Mouse (Mus musculus) limb, embryonic 14.5 days (tissue): ENCODE measurements at regions not wholly inside any gene's neighbourhood (a gene's known extent, or its start where the extent isn't known, plus 50 kb on each side); places are given as distances from the start of the nearest gene placed in this dataset.

ENCODE experiments used
- ATAC-seq: fragments of 200-750 bp; cut with Nextera tagmentation; 2 replicates; pipeline ENCODE4 v1.8.0; 2017; ENCODE audit warnings: low read depth, moderate number of reproducible peaks, moderate TSS enrichment; ENCODE audit not compliant: low FRiP score
- DNase-seq: peaks from one replicate; pipeline ENCODE4 v3.0.0-alpha.2; 2015; ENCODE audit warnings: low spot score
- H3K27ac ChIP-seq: fragments of 300-500 bp; sonication (generic); replicated peaks from 2 replicates; pipeline ENCODE4 v1.5.1; 2014; ENCODE audit warnings: low read depth, mild to moderate bottlenecking, low read length, moderate library complexity, mixed read lengths
- H3K27me3 ChIP-seq: fragments of 300-500 bp; sonication (generic); 2 replicates; pipeline ENCODE4 v1.6.1; 2014; ENCODE audit warnings: low read length, mixed read lengths; ENCODE audit not compliant: control insufficient read depth, insufficient read depth
- H3K36me3 ChIP-seq: fragments of 300-500 bp; sonication (generic); 2 replicates; pipeline ENCODE4 v1.6.1; 2014; ENCODE audit warnings: mild to moderate bottlenecking, low read length, moderate library complexity, mixed read lengths; ENCODE audit not compliant: control insufficient read depth, insufficient read depth
- H3K4me1 ChIP-seq: fragments of 300-500 bp; sonication (generic); 2 replicates; pipeline ENCODE4 v1.6.1; 2014; ENCODE audit warnings: antibody characterized with exemption, low read length, mixed read lengths; ENCODE audit not compliant: control insufficient read depth, insufficient read depth
- H3K4me2 ChIP-seq: fragments of 300-500 bp; sonication (generic); replicated peaks from 2 replicates; pipeline ENCODE4 v1.6.1; 2014; ENCODE audit warnings: low read depth, mild to moderate bottlenecking, low read length, moderate library complexity; ENCODE audit not compliant: severe bottlenecking
- H3K4me3 ChIP-seq: fragments of 300-500 bp; sonication (generic); replicated peaks from 2 replicates; pipeline ENCODE4 v1.5.1; 2014; ENCODE audit warnings: low read length
- H3K9ac ChIP-seq: fragments of 300-500 bp; sonication (generic); 2 replicates; pipeline ENCODE4 v1.6.1; 2014; ENCODE audit warnings: mild to moderate bottlenecking, low read depth, low read length, moderate library complexity; ENCODE audit not compliant: severe bottlenecking
- H3K9me3 ChIP-seq: fragments of 300-500 bp; sonication (generic); 2 replicates; pipeline ENCODE4 v1.6.1; 2016; ENCODE audit warnings: low read length; ENCODE audit not compliant: control insufficient read depth
- POLR2A ChIP-seq: fragments of 200-500 bp; IDR thresholded peaks from 2 replicates; pipeline ENCODE4 v1.8.0; 2012; ENCODE audit warnings: inconsistent platforms, mild to moderate bottlenecking, moderate library complexity, borderline replicate concordance; ENCODE audit not compliant: insufficient read depth, insufficient read length; ENCODE audit errors: extremely low read depth
- WGBS: fragments of 180-500 bp; shearing (Covaris S2); extraction: QIAGEN DNeasy Blood & Tissue Kit; methylation state at CpG from one replicate; pipeline ENCODE4 v1.1.7; 2014; 5-methylcytosine and 5-hydroxymethylcytosine counted together

- Histone ChIP-seq H3K4me2 (no peak overlapping the region), H3K36me3 (no peaks in the 10 kb centered on the region), H3K4me3 (no peak overlapping the region), H3K4me1 (peaks cover 10% of the 10 kb centered on the region), H3K9me3 (no peaks in the 10 kb centered on the region), H3K27me3 (no peaks in the 10 kb centered on the region), H3K9ac (no peak overlapping the region), H3K27ac (no peak overlapping the region)
- 28% methylated on average over 9 of the region's 9 CpGs for WGBS
- TF ChIP-seq POLR2A: no peak
- ATAC-seq (no peak), DNase-seq (no peak)
These were observed 169.8 kb downstream of the 9530068E07Rik start for GRCm38 (mm10) chr11:52566026-52566425.

DNA sequence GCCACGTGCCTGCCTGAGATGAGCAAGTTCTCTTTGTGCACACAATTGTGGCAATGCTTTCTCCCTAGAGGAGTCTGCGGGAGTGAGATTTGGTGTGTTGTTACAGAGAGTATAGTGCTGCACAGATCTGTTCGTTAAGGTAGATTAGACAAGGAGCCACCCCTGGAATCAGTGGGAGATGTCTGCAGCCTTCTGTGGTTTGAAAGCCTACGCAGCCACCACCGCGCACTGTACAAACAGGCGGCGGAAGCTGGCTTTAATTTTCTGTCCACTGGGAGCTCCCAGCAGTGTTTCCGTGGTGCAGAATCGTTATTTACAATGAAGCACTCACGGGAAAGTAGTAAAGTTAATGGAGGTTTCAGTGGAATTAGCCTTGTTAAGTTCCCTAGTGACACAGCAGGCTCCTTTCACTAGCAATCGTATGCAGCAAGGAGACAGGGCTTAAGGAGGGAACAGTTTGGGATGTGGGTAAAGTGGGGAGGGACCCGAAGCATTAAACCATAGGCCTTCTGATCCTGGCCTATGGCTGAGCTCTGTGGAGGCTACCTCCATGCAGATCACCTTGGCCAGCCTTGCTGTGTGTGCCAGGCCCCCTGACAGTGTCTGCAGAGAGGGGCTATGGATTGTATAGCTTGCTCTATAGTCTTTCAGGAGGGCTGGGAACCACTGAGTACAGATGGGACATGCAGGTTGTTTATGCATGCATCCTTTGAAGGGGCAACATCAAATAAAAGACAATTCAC, 171.9 kb downstream of the 9530068E07Rik start:
- H3K9ac ChIP-seq: no peak overlapping the region
- DNase-seq (no peak), ATAC-seq (no peak)
- no peak for TF ChIP-seq POLR2A
- WGBS: 27% methylated on average over 13 of the region's 13 CpGs
- no peaks in the 10 kb centered on the region for H3K27me3 ChIP-seq
- peaks cover 13% of the 10 kb centered on the region for H3K4me1 ChIP-seq
- no peak overlapping the region for H3K4me3 ChIP-seq
- H3K9me3 ChIP-seq: no peaks in the 10 kb centered on the region
- H3K4me2 ChIP-seq: no peak overlapping the region
- H3K27ac ChIP-seq: no peak overlapping the region
- H3K36me3 ChIP-seq: no peaks in the 10 kb centered on the region

DNA sequence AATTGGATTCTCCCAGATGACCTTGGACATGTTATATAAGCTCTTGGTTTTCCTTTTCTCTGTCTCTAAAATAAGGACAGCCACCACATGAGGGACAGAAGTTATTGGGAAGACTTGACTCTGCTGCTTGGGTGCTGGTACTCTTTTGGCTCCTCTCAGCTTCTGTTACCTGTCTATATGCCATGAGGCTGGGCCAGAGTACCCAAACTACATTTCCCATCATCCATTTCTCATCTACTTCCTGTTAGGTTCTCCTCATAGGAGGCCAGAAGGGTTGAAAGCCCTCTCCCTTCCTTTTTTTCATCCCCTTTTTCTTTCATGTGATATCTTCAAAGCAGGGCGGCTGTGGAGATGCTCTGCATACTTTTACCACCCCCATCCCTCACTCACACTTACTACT, 172.6 kb downstream of the 9530068E07Rik start:
- Histone ChIP-seq H3K27me3 (no peaks in the 10 kb centered on the region), H3K27ac (no peak overlapping the region), H3K36me3 (no peaks in the 10 kb centered on the region), H3K9me3 (no peaks in the 10 kb centered on the region), H3K9ac (no peak overlapping the region), H3K4me3 (no peak overlapping the region), H3K4me2 (no peak overlapping the region), H3K4me1 (peaks cover 13% of the 10 kb centered on the region)
- no peak for TF ChIP-seq POLR2A
- WGBS: 40% methylated on average over 1 of the region's 1 CpGs
- no peak for ATAC-seq
- DNase-seq: no peak

DNA sequence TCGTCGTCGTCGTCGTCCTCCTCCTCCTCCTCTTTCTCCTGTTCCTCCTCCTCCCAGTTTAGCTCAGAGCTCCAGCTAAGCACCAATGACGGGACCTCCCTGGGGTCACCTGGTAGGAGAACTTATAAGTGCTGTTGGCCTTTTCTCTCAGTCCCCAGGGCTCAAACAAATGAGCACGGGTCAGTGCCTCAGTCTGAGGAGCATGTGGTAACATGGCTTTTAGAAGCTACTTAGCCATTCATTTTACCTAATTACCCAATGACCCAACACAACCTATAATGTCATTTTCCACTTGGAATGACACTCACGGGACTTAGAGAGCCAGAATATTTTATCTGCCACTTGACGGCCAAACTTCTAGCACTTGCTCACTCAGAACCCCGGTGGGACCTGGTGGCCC, 173.5 kb downstream of the 9530068E07Rik start:
- no peak for TF ChIP-seq POLR2A
- Histone ChIP-seq H3K9ac (no peak overlapping the region), H3K9me3 (no peaks in the 10 kb centered on the region), H3K4me3 (no peak overlapping the region), H3K4me2 (no peak overlapping the region), H3K27me3 (no peaks in the 10 kb centered on the region), H3K4me1 (peaks cover 13% of the 10 kb centered on the region), H3K36me3 (no peaks in the 10 kb centered on the region), H3K27ac (no peak overlapping the region)
- ATAC-seq (no peak), DNase-seq (no peak)
- 81% methylated on average over 10 of the region's 10 CpGs for WGBS

DNA sequence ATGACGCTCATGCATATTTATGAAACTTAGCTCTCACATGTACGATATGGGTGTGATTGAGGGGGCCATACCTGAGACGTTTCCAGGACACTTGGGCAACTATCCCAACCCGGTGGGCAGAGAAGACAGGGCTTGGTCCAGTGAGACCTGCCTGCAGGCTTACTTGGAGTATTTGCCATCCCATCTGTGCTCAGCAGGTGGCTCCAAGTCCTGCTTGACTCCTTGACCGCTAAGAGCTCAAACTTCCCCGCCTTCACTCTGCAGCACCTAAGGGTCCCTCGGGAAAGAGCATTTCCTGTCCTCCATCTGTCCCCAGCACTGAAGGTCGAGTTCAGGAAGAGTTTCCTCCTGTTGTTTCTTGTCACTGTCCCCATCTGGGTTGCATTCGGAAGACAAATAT, 182.2 kb downstream of the 9530068E07Rik start:
- WGBS: 42% methylated on average over 9 of the region's 9 CpGs
- no peaks in the 10 kb centered on the region for H3K36me3 ChIP-seq
- no peak overlapping the region for H3K9ac ChIP-seq
- DNase-seq (no peak), ATAC-seq (no peak)
- no peak overlapping the region for H3K4me2 ChIP-seq
- no peaks in the 10 kb centered on the region for H3K4me1 ChIP-seq
- no peak overlapping the region for H3K27ac ChIP-seq
- no peaks in the 10 kb centered on the region for H3K9me3 ChIP-seq
- H3K27me3 ChIP-seq: no peaks in the 10 kb centered on the region
- H3K4me3 ChIP-seq: no peak overlapping the region
- no peak for TF ChIP-seq POLR2A
